Mouse (Mus musculus) neural tube, embryonic 15.5 days (tissue): ENCODE data around the gene Arl16. TPM values are rescaled to one million over a fixed set of nuclear protein-coding genes. Genes with fewer than 3 reads are reported as not detected.

Experiments
- ATAC-seq: fragments of 200-750 bp; cut with Nextera tagmentation; 2 replicates; pipeline ENCODE4 v1.8.0; 2017; ENCODE audit warnings: mild to moderate bottlenecking, moderate TSS enrichment, moderate library complexity; ENCODE audit not compliant: low FRiP score
- H3K27ac ChIP-seq: fragments of 300-500 bp; sonication (generic); replicated peaks from 2 replicates; pipeline ENCODE4 v1.5.1; 2015; ENCODE audit warnings: mild to moderate bottlenecking, inconsistent platforms
- H3K27me3 ChIP-seq: fragments of 300-500 bp; sonication (generic); replicated peaks from 2 replicates; pipeline ENCODE4 v1.6.1; 2015; ENCODE audit warnings: inconsistent platforms
- H3K36me3 ChIP-seq: fragments of 300-500 bp; sonication (generic); 2 replicates; pipeline ENCODE4 v1.6.1; 2015; ENCODE audit warnings: inconsistent platforms
- H3K4me1 ChIP-seq: fragments of 300-500 bp; sonication (generic); 2 replicates; pipeline ENCODE4 v1.6.1; 2015; ENCODE audit warnings: inconsistent platforms
- H3K4me2 ChIP-seq: fragments of 300-500 bp; sonication (generic); 2 replicates; pipeline ENCODE4 v1.6.1; 2015; ENCODE audit warnings: inconsistent platforms, mild to moderate bottlenecking, moderate library complexity
- H3K4me3 ChIP-seq: fragments of 300-500 bp; sonication (generic); replicated peaks from 2 replicates; pipeline ENCODE4 v1.5.1; 2015; ENCODE audit warnings: mild to moderate bottlenecking, inconsistent platforms
- H3K9ac ChIP-seq: fragments of 300-500 bp; sonication (generic); replicated peaks from 2 replicates; pipeline ENCODE4 v1.6.1; 2015; ENCODE audit warnings: mild to moderate bottlenecking, inconsistent platforms
- H3K9me3 ChIP-seq: fragments of 300-500 bp; sonication (generic); replicated peaks from 2 replicates; pipeline ENCODE4 v1.6.1; 2016; ENCODE audit warnings: inconsistent platforms
- WGBS: fragments of 180-500 bp; shearing (Covaris S2); methylation state at CpG from one replicate; pipeline ENCODE4 v1.1.7; 2015; ENCODE audit warnings: mixed read lengths; 5-methylcytosine and 5-hydroxymethylcytosine counted together
- polyA plus RNA-seq: library from polyadenylated mRNA; unstranded; fragments of >200 nt; fragmentation: Nextera tagmentation; extraction: Ambion mirVana; gene quantifications from 2 replicates; pipeline ENCODE4 v1.2.1, GENCODE M21; 2015

Arl16 gene
- polyA plus RNA-seq, 1 experiment from 2014 or later: 76.7 TPM

DNA sequence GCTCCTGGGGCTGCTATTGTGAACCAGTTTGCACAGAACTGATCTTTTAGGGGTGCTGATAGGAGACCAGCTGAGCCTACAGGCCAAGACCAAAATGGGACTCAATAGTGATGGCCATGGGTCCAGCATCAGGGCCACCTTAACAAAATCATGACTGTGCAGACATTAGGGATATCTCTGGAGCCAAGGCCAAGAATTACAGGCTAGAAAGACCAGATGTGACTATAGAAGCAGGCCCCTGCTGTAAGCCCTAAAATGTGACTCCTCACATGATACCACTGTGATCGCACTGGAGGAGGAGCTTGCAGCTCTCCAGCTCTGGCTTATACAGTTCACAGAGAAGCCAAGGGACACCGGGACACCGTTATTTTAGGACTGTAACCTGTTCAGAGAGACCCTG is 25.1 kb downstream of the Arl16 start, which contains the start of gene Tspan10:
Tspan10 (plus strand) TSS at position 301 of the 400 bp plus-strand sequence.
- Histone ChIP-seq H3K9ac (no peak within 1 kb of the TSS), H3K4me1 (no peaks in the 10 kb centered on the region), H3K4me3 (no peak within 1 kb of the TSS), H3K36me3 (no peaks in the 10 kb centered on the region), H3K4me2 (no peak within 1 kb of the TSS), H3K27ac (no peak within 1 kb of the TSS), H3K9me3 (no peaks in the 10 kb centered on the region), H3K27me3 (no peaks in the 10 kb centered on the region)
- no peak for ATAC-seq
- 91% methylated on average over 3 of the region's 3 CpGs for WGBS

DNA sequence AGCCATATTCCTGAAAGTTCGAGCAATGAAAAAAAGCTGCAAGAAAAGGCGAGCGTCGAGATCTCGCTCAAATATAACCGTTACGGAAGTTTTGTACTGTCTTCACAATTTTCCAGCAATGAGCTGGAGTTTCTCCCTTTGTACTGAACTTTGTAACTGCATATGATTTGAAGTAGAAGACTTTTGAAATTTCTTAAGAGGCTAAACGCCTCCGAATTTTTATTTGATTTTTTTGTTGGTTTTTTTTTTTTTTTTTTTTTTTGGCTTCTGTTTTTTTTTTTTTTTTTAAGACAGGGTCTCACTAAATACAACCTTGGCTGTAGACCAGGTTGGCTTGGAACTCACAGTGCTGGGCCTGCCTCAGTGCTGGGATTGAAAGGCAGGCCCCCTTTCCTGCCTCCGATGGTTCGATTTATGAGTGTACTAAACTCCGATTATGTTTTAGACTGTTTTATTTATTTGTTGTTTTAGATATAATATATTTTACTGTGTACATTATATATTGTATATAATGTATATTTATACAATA is 29.5 kb downstream of the Arl16 start:
- H3K4me2 ChIP-seq: peak overlapping the region; percentile 86
- no peak for ATAC-seq
- 30% methylated on average over 12 of the region's 12 CpGs for WGBS
- H3K4me3 ChIP-seq: peak overlapping the region; percentile 95
- H3K9ac ChIP-seq: peak overlapping the region; percentile 99
- H3K27ac ChIP-seq: peak overlapping the region; percentile 85; the same call in 1 of the 2 replicates
- peaks cover 17% of the 10 kb centered on the region for H3K36me3 ChIP-seq
- H3K9me3 ChIP-seq: no peaks in the 10 kb centered on the region
- H3K4me1 ChIP-seq: peaks cover 21% of the 10 kb centered on the region
- no peaks in the 10 kb centered on the region for H3K27me3 ChIP-seq

- Histone ChIP-seq H3K9me3 (no peaks in the 10 kb centered on the region), H3K9ac (peak within 1 kb of the TSS; percentile 99), H3K4me3 (peak within 1 kb of the TSS; percentile 95), H3K4me1 (peaks cover 21% of the 10 kb centered on the region), H3K27me3 (no peaks in the 10 kb centered on the region), H3K4me2 (peak within 1 kb of the TSS; percentile 86), H3K36me3 (peaks cover 23% of the 10 kb centered on the region), H3K27ac (peak within 1 kb of the TSS; percentile 85)
- WGBS: under 1% methylated on average over 70 of the region's 77 CpGs
- ATAC-seq: peak; percentile 79
These were observed 30.1 kb downstream of the Arl16 start, which contains the start of gene Nploc4 for GRCm38 (mm10) chr11:120437152-120437856. Gene Nploc4 (minus strand): TSS chr11:120437708.

DNA sequence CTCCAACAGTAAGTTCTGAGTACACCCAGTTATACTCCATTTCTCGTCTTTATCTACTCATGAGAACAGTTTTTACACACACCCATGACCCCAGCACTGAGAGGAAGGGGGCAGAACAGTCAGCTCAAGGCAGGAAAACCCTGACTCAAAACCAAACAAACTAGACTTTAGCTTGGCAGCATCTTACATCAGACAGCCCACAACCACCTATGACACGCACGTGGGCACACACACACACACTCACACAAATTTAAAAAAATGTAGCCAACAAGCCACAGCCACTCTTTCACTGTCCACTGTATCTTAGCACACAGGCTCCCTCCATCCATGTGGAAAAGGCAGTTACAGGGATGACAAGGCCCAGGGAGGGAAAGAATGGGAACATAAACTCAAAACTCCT is 40.7 kb downstream of the Arl16 start:
- 94% methylated on average over 3 of the region's 3 CpGs for WGBS
- no peak for ATAC-seq
- H3K27ac ChIP-seq: no peak overlapping the region
- no peaks in the 10 kb centered on the region for H3K9me3 ChIP-seq
- H3K27me3 ChIP-seq: no peaks in the 10 kb centered on the region
- H3K9ac ChIP-seq: no peak overlapping the region
- no peaks in the 10 kb centered on the region for H3K4me1 ChIP-seq
- H3K4me3 ChIP-seq: no peak overlapping the region
- peaks cover 51% of the 10 kb centered on the region for H3K36me3 ChIP-seq
- H3K4me2 ChIP-seq: no peak overlapping the region

DNA sequence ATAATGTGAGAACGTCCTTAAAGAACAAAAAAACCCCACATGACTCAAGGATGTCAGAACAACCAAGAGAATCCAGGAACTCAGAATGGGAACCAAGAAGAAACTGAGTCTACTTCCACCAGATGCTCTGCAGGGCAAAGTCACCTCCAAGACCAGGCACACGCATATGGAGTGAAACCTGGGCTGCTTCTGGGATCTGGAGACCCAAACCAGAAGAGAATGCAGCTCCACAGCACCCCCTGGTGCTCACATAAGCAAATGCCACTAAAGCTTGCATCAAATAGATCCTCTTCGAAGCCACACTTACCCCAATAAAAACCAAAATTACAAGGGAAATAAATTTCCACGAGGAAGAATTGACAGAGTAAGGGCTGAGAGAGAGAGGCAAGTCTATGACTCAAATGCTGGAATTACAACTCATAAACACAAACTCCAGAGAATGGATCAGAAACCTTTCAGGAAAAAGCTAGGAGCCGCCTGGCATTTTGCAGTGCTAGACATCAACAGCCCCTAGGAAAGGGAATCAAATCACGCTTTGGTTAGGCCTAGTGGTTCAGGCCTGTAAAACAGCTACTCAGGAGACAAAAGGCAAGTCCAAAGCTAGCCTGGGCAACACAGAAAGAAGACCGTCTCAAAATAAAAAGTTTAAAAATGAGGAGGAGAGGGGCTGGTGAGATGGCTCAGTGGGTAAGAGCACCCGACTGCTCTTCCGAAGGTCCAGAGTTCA is 43.7 kb downstream of the Arl16 start:
- Histone ChIP-seq H3K27ac (no peak overlapping the region), H3K4me2 (no peak overlapping the region), H3K4me3 (no peak overlapping the region), H3K27me3 (no peaks in the 10 kb centered on the region), H3K36me3 (peaks cover 65% of the 10 kb centered on the region), H3K9me3 (no peaks in the 10 kb centered on the region), H3K9ac (no peak overlapping the region), H3K4me1 (no peaks in the 10 kb centered on the region)
- WGBS: 65% methylated on average over 9 of the region's 9 CpGs
- no peak for ATAC-seq

DNA sequence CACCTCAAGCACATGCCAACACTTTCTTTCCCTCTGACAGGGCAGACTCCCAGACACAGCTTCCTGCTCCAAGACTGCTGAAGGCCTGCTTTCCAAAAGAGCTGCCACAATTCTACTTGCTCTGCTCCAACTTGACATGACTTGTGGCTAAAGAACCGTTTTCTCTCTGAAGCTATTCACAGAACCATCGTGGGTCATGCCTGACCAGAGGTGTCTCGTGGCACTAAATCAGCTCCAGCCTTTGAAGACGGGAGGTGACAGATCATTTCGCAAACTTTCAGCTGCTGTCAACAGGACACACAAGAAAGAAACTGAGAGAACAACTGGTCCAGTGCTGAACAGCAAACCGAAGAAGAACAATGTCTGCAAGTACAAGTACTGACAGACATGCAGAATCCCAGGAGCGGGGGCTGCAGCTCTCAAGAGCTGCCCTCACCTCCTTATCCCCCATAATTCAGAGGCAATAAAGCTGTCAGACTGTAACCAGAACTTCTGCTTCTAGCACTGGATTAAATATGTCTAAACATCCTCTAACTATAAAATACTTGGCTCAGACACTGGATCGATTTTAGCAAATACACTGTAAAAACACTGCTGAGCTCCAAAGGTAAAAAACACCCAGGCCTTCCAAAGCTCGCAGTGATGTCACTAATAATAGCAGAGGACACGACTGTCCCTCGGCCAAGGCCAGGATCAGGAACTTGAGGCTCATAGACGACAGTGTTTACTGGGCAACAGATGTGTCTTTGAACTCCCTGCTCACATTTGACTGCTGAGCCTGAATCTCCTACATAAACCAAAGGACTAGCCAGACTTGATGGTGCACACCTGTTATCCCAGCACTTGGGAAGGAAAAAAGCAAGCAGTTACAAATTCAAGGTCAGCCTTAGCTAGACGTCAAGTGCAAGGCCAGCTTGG is 44.5 kb downstream of the Arl16 start:
- Histone ChIP-seq H3K4me1 (no peaks in the 10 kb centered on the region), H3K36me3 (peaks cover 65% of the 10 kb centered on the region), H3K4me2 (no peak overlapping the region), H3K27me3 (no peaks in the 10 kb centered on the region), H3K9ac (no peak overlapping the region), H3K9me3 (no peaks in the 10 kb centered on the region), H3K4me3 (no peak overlapping the region), H3K27ac (no peak overlapping the region)
- 69% methylated on average over 13 of the region's 13 CpGs for WGBS
- no peak for ATAC-seq

DNA sequence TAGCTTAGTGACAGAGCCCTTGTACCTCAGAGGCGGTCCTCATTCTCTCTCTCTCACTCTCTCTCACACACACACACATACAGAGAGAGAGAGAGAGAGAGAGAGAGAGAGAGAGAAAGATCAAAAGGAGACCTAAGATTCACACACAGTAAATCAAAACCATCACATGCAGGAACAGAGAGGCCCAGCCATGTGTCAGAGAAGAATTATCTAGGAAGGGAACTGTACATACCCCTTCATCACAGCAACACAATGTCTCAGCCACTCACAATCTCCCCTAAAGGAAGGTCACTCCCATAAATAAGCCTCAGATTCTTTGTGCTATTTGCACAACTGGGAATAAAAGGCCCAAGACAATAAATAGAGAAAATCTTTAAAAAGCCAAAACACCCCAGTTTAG is 48.8 kb downstream of the Arl16 start:
- Histone ChIP-seq H3K36me3 (peaks cover 68% of the 10 kb centered on the region), H3K9ac (no peak overlapping the region)

GRCm38 (mm10) chr11:120417852-120418251 is 49.6 kb downstream of the Arl16 start:
- peaks cover 75% of the 10 kb centered on the region for H3K36me3 ChIP-seq

More for the DNA sequence above, 48.8 kb downstream of the Arl16 start:
- WGBS: 86% methylated on average over 1 of the region's 1 CpGs
- no peak overlapping the region for H3K4me3 ChIP-seq
- H3K27ac ChIP-seq: no peak overlapping the region
- ATAC-seq: no peak
- no peak overlapping the region for H3K4me2 ChIP-seq
- H3K9me3 ChIP-seq: no peaks in the 10 kb centered on the region
- H3K27me3 ChIP-seq: no peaks in the 10 kb centered on the region
- H3K4me1 ChIP-seq: no peaks in the 10 kb centered on the region

More at GRCm38 (mm10) chr11:120417852-120418251, 49.6 kb downstream of the Arl16 start:
- H3K4me3 ChIP-seq: no peak overlapping the region
- H3K9me3 ChIP-seq: no peaks in the 10 kb centered on the region
- ATAC-seq: no peak
- H3K27me3 ChIP-seq: no peaks in the 10 kb centered on the region
- H3K4me2 ChIP-seq: no peak overlapping the region
- no peak overlapping the region for H3K27ac ChIP-seq
- no peaks in the 10 kb centered on the region for H3K4me1 ChIP-seq
- H3K9ac ChIP-seq: no peak overlapping the region
- 92% methylated on average over 7 of the region's 7 CpGs for WGBS

Other genes starting within 250 kb of the Arl16 start
- gene Bahcc1, start 234.7 kb downstream of the Arl16 start, polyA plus RNA-seq: 8.7 and 10.4 TPM in 2 replicates
- gene Actg1, start 119.1 kb downstream of the Arl16 start, polyA plus RNA-seq: 3,602 and 3,776 TPM in 2 replicates
- gene Fscn2, start 106.1 kb downstream of the Arl16 start, polyA plus RNA-seq: 0.64 and 1.4 TPM in 2 replicates
- 71.6 and 81.5 TPM in 2 replicates for gene Faap100, start 88.8 kb downstream of the Arl16 start, polyA plus RNA-seq
- 30.2 and 32.6 TPM in 2 replicates for gene Nploc4, start 29.9 kb downstream of the Arl16 start, polyA plus RNA-seq
- gene Tspan10, start 25.0 kb downstream of the Arl16 start, polyA plus RNA-seq: not detected in 2 replicates
- gene Pde6g, start 14.1 kb downstream of the Arl16 start, polyA plus RNA-seq: 0.09 and 0.28 TPM in 2 replicates
- 12.1 and 12.8 TPM in 2 replicates for gene Oxld1, start 9.5 kb downstream of the Arl16 start, polyA plus RNA-seq
- gene Ccdc137, start 9.5 kb downstream of the Arl16 start, polyA plus RNA-seq: 24.5 and 26.6 TPM in 2 replicates
- 142 and 144 TPM in 2 replicates for gene Mrpl12, start 17.0 kb upstream of the Arl16 start, polyA plus RNA-seq
- gene Slc25a10, start 24.2 kb upstream of the Arl16 start, polyA plus RNA-seq: 27.6 and 33.6 TPM in 2 replicates
- gene Gcgr, start 63.1 kb upstream of the Arl16 start, polyA plus RNA-seq: 0.26 and 0.41 TPM in 2 replicates
- gene Mcrip1, start 82.1 kb upstream of the Arl16 start, polyA plus RNA-seq: 229 and 235 TPM in 2 replicates
- gene Ppp1r27, start 83.5 kb upstream of the Arl16 start, polyA plus RNA-seq: 0.69 and 14.1 TPM in 2 replicates
- 282 and 351 TPM in 2 replicates for gene P4hb, start 105.6 kb upstream of the Arl16 start, polyA plus RNA-seq
- gene Arhgdia, start 114.0 kb upstream of the Arl16 start, polyA plus RNA-seq: 488 and 542 TPM in 2 replicates
- 219 and 265 TPM in 2 replicates for gene Alyref, start 130.8 kb upstream of the Arl16 start, polyA plus RNA-seq
- gene Anapc11, start 130.8 kb upstream of the Arl16 start, polyA plus RNA-seq: 206 and 208 TPM in 2 replicates
- gene Npb, start 140.9 kb upstream of the Arl16 start, polyA plus RNA-seq: 0.86 and 3.2 TPM in 2 replicates
- gene Pcyt2, start 150.3 kb upstream of the Arl16 start, polyA plus RNA-seq: 224 and 248 TPM in 2 replicates
- 43.2 and 45.1 TPM in 2 replicates for gene Sirt7, start 157.6 kb upstream of the Arl16 start, polyA plus RNA-seq
- 40.1 and 41.0 TPM in 2 replicates for gene Mafg, start 166.0 kb upstream of the Arl16 start, polyA plus RNA-seq
- 19.1 and 20.8 TPM in 2 replicates for gene Pycr1, start 176.2 kb upstream of the Arl16 start, polyA plus RNA-seq
- gene Myadml2, start 180.6 kb upstream of the Arl16 start, polyA plus RNA-seq: 2.5 and 2.6 TPM in 2 replicates
- 6.1 and 7.1 TPM in 2 replicates for gene Notum, start 193.6 kb upstream of the Arl16 start, polyA plus RNA-seq
- 144 and 148 TPM in 2 replicates for gene Aspscr1, start 205.4 kb upstream of the Arl16 start, polyA plus RNA-seq
- gene Cenpx, start 246.1 kb upstream of the Arl16 start, polyA plus RNA-seq: 108 and 115 TPM in 2 replicates
- gene Lrrc45, start 246.3 kb upstream of the Arl16 start, polyA plus RNA-seq: 76.8 and 81.3 TPM in 2 replicates